Mouse (Mus musculus) cortical plate, adult 2 months (tissue): ENCODE measurements around the gene Sp1. TPM values are rescaled to one million over a fixed set of nuclear protein-coding genes. Genes with fewer than 3 reads are reported as not detected.

Experiments used
- H3K27ac ChIP-seq: fragments of 200-500 bp; 2 replicates; pipeline ENCODE4 v1.5.1; 2012; ENCODE audit warnings: low read length, control low read depth, inconsistent platforms; ENCODE audit not compliant: insufficient read depth
- H3K4me1 ChIP-seq: fragments of 200-500 bp; 2 replicates; pipeline ENCODE4 v1.6.1; 2011; ENCODE audit warnings: low read length; ENCODE audit not compliant: control insufficient read depth, insufficient read depth
- H3K4me3 ChIP-seq: fragments of 200-500 bp; 2 replicates; pipeline ENCODE4 v1.5.1; 2011; ENCODE audit warnings: mild to moderate bottlenecking, low read length, control low read depth; ENCODE audit not compliant: insufficient read depth
- CTCF ChIP-seq: fragments of 200-500 bp; IDR thresholded peaks from 2 replicates; pipeline ENCODE4 v1.5.1; 2011; ENCODE audit warnings: mild to moderate bottlenecking, control low read depth, low read length; ENCODE audit not compliant: insufficient read depth; ENCODE audit errors: extremely low read depth
- POLR2A ChIP-seq: fragments of 200-500 bp; IDR thresholded peaks from 2 replicates; pipeline ENCODE4 v1.6.1; 2011; ENCODE audit warnings: mild to moderate bottlenecking, low read length, control low read depth; ENCODE audit not compliant: insufficient read depth; ENCODE audit errors: extremely low read depth
- polyA plus RNA-seq: library from polyadenylated mRNA; depleted of rRNA; stranded (reverse); fragments of >200 nt; gene quantifications from 2 replicates; pipeline ENCODE4 v1.2.3, GENCODE M21; 2012

Sp1 gene
- polyA plus RNA-seq, 1 experiment: 10.5 TPM

GRCm38 (mm10) chr15:102370727-102371126 lies 35.2 kb upstream of the Sp1 start:
- H3K4me1 ChIP-seq: no peaks in the 10 kb centered on the region; the same call in 1 of the 2 replicates
- H3K4me3 ChIP-seq: no peak overlapping the region
- TF ChIP-seq CTCF: no peak
- no peak for TF ChIP-seq POLR2A
- no peak overlapping the region for H3K27ac ChIP-seq

GRCm38 (mm10) chr15:102376453-102377162 lies 29.3 kb upstream of the Sp1 start:
- TF ChIP-seq CTCF: no peak
- no peak for TF ChIP-seq POLR2A
- Histone ChIP-seq H3K27ac (peak overlapping the region; percentile 24), H3K4me3 (peak overlapping the region; percentile 29), H3K4me1 (peaks cover 2% of the 10 kb centered on the region; the same call in 1 of the 2 replicates)

GRCm38 (mm10) chr15:102377163-102377543 lies 28.8 kb upstream of the Sp1 start:
- TF ChIP-seq CTCF (peak; percentile 69), POLR2A (no peak)
- Histone ChIP-seq H3K27ac (peak overlapping the region; percentile 24), H3K4me1 (peaks cover 2% of the 10 kb centered on the region; the same call in 1 of the 2 replicates), H3K4me3 (peak overlapping the region; percentile 29)

- Histone ChIP-seq H3K4me3 (no peak overlapping the region), H3K4me1 (peaks cover 2% of the 10 kb centered on the region; the same call in 1 of the 2 replicates), H3K27ac (no peak overlapping the region)
- no peak for TF ChIP-seq POLR2A
- TF ChIP-seq CTCF: no peak
Observed at GRCm38 (mm10) chr15:102377810-102378262, 28.1 kb upstream of the Sp1 start.

GRCm38 (mm10) chr15:102381575-102381974 lies 24.4 kb upstream of the Sp1 start:
- Histone ChIP-seq H3K27ac (no peak overlapping the region), H3K4me3 (no peak overlapping the region), H3K4me1 (no peaks in the 10 kb centered on the region)
- TF ChIP-seq POLR2A (no peak), CTCF (peak; percentile 97)

GRCm38 (mm10) chr15:102383671-102384070 lies 22.3 kb upstream of the Sp1 start:
- Histone ChIP-seq H3K27ac (no peak overlapping the region), H3K4me1 (no peaks in the 10 kb centered on the region), H3K4me3 (no peak overlapping the region)
- TF ChIP-seq POLR2A (no peak), CTCF (no peak)

GRCm38 (mm10) chr15:102386640-102387039 lies 19.3 kb upstream of the Sp1 start:
- no peak for TF ChIP-seq POLR2A
- no peak for TF ChIP-seq CTCF
- H3K27ac ChIP-seq: no peak overlapping the region
- H3K4me1 ChIP-seq: no peaks in the 10 kb centered on the region

GRCm38 (mm10) chr15:102388942-102389341 lies 17.0 kb upstream of the Sp1 start:
- TF ChIP-seq CTCF: no peak
- no peak for TF ChIP-seq POLR2A
- Histone ChIP-seq H3K4me1 (no peaks in the 10 kb centered on the region), H3K27ac (no peak overlapping the region), H3K4me3 (no peak overlapping the region)

More at GRCm38 (mm10) chr15:102386640-102387039, 19.3 kb upstream of the Sp1 start:
- no peak overlapping the region for H3K4me3 ChIP-seq

- Histone ChIP-seq H3K4me1 (no peaks in the 10 kb centered on the region), H3K27ac (no peak overlapping the region), H3K4me3 (no peak overlapping the region)
- TF ChIP-seq POLR2A (no peak), CTCF (no peak)
Observed at GRCm38 (mm10) chr15:102392520-102392919, 13.4 kb upstream of the Sp1 start.

GRCm38 (mm10) chr15:102393584-102394014 lies 12.3 kb upstream of the Sp1 start:
- TF ChIP-seq POLR2A (no peak), CTCF (no peak)
- H3K27ac ChIP-seq: 0 out of 2 replicates have a peak overlapping the region, but pooled peaks have one; percentile 29
- no peaks in the 10 kb centered on the region for H3K4me1 ChIP-seq
- no peak overlapping the region for H3K4me3 ChIP-seq

- no peak for TF ChIP-seq CTCF
- TF ChIP-seq POLR2A: no peak
- no peak overlapping the region for H3K4me3 ChIP-seq
- no peaks in the 10 kb centered on the region for H3K4me1 ChIP-seq
- H3K27ac ChIP-seq: no peak overlapping the region
Observed at GRCm38 (mm10) chr15:102395061-102395460, 10.9 kb upstream of the Sp1 start.
